Mouse (Mus musculus): Measurements from ENCODE around the gene Dhx15.

Gene Dhx15

GRCm38 (mm10) chr5:52145684-52146083, 44.6 kb downstream of the Dhx15 start:
- DNase-seq (ENCODE audit: low spot score): no peak

GRCm38 (mm10) chr5:52141936-52142335, 48.4 kb downstream of the Dhx15 start:
- no peak for DNase-seq (ENCODE audit: low spot score)

GRCm38 (mm10) chr5:52138819-52139218, 51.5 kb downstream of the Dhx15 start:
- DNase-seq (ENCODE audit: low spot score): no peak

DNA sequence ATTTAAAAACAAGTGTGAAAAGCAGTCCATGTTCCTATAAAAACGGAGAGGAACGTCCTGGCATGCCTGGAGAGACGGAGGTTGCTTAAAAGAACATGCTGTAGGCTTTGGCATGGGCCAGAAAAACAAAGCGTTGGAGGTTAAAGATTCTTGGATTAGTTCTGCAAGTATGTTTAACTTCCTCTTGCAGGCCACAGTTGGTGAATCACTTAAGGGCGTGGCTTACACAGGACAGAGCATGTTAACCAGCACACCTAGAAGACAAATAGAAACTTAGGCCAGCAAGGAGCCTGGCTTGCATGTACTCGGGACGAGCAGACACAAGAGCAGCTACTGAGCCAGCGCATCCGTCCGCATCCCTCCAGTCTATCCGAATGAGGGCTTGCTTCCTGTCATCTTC, 52.2 kb downstream of the Dhx15 start:
- no peak for DNase-seq (ENCODE audit: low spot score)

GRCm38 (mm10) chr5:52135460-52136141, 54.7 kb downstream of the Dhx15 start:
- DNase-seq (ENCODE audit: low spot score): no peak

DNA sequence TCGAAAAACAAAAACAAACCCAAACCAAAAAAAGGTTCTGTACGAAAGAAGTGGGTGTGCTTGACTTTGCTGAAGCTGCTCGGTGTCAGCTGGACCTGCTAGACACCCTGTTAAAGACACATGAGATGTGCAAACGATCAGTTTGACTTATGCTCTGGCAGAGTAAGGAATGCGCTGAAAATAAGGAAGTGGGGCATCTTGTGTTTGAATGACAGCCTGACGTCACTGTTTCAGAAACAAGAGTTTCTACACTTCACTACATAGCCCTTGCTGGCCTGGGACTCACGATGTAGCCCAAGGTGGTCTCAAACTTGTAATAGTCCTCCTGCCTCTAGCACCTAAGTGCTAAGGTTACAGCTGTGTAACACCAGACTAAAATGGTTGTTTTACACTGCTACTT, 57.5 kb downstream of the Dhx15 start:
- no peak for DNase-seq (ENCODE audit: low spot score)

GRCm38 (mm10) chr5:52132092-52132491, 58.2 kb downstream of the Dhx15 start:
- DNase-seq (ENCODE audit: low spot score): peak; percentile 76

DNA sequence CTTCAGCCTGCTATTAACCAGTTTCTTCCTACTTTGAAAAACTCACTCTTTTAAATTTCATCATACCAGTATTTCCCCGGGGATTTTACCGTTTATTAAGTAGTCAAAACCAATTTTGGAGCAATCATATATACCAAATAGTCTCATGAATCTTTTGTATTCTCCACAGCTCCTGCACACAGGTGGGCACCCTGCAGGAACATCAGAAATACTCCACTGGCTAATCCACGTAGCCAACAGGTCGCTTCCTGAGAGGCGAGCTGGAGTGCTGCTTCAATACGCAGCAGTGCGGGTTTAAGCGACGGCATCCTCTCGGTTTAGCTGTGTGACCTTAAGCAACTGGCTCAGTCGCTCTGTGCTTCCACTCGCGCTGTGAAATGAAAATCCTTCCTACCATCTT, 58.9 kb downstream of the Dhx15 start:
- DNase-seq (ENCODE audit: low spot score): no peak

GRCm38 (mm10) chr5:52130496-52130895, 59.8 kb downstream of the Dhx15 start:
- no peak for DNase-seq (ENCODE audit: low spot score)

DNA sequence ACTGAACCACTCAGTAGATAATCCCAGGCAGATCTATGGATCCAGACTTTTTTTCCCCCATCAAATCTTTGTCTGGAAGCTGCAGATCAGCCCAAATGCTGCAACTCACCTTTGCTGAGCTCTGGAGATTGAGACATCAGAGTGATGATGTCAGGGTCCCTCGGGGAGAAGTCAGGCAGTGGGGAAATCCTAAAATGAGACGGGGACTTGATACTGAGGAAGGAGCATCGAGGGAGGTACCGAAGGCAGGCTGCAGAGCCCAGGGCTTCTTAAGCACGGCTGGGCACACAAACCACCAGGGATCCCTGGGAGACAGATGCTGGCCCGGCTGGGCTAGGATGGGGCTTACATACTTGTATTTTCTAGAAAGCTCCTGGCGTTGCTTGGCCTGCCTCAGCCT, 64.1 kb downstream of the Dhx15 start:
- no peak for DNase-seq (ENCODE audit: low spot score)

GRCm38 (mm10) chr5:52125854-52126253, 64.5 kb downstream of the Dhx15 start:
- DNase-seq (ENCODE audit: low spot score): no peak

DNA sequence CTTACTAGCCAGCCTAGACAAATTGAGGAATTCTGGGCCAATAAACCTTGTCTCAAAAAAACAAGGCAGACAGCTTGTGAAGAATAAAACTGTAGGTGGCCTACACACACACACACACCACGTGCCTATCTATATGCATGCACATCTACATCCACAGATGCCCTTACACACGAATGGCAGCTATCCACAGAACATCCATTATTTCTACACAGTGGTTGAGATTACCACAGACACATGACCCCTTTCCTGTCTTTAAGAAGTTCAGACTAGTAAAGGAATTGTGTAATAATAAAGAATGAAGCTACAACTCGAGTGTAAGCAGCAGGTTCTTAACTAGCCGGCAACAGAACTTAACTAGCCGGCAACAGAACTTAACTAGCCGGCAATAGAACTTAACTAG, 68.2 kb downstream of the Dhx15 start:
- no peak for DNase-seq (ENCODE audit: low spot score)

- DNase-seq (ENCODE audit: low spot score): peak; percentile 13
Measured at GRCm38 (mm10) chr5:52119822-52120221, 70.5 kb downstream of the Dhx15 start.

DNA sequence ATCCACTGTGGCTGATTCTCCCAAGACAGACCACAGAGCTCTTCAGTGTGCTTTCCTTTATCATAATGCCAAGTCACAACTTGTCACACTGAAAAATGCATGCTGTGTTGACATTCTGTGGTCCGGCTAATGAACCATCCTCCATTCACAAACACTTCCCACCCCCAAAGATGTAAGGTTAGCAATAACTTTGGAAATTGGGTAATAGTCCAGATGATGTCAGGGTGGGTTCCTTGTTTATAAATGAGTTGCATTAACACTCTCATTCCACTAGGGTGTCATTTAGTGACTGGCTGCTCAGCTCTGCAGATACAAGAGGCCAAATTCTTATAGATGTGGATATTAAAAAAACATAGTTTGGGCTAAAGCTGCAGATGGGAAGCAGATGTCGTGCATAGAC, 71.1 kb downstream of the Dhx15 start:
- no peak for DNase-seq (ENCODE audit: low spot score)

GRCm38 (mm10) chr5:52117829-52118228, 72.5 kb downstream of the Dhx15 start:
- no peak for DNase-seq (ENCODE audit: low spot score)

DNA sequence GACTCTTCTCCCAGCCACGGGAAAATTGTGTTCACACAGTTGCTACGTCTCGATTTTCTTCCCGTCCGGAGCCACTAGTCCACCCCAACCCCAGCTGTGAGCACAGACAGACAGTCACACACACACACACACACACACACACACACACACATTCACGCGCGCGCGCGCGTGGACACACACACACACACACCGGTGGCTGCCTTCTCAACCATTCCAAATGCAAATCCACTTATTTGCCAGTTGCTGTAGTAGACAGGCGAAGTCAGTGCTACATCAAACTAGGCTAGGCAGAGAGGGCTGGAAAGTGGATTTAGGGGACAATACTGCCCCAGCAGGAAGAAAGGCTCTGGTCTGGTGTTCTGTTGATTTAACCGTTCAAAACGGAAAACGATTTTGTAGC, 73.9 kb downstream of the Dhx15 start:
- DNase-seq (ENCODE audit: low spot score): peak; percentile 16

DNA sequence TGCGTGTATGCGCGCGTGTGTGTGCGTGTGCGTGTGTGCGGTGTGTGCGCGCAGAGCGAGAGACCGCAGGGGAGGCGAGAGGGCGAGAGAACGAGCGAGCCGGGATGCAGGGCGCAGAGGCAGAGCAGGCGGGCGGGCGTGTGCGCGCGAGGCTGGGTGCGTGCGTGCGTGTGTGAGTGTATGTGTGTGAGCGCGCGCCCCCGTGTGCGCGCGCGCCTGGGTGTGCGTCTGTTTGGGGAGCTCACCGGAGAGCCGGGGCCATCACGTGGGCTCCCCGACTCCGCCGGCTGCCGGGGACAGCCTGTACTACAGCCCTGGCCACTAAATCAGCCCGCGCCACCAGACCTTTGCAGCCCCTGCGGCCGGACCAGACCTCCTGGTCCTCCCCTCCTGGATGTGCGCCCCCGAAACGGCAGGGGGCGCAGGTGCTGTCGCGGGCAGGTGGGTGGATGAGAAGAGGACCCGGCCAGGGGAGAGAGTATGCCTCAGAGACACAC, 74.4 kb downstream of the Dhx15 start:
- DNase-seq (ENCODE audit: low spot score): peak; percentile 89

- peak; percentile 31 for DNase-seq (ENCODE audit: low spot score)
Measured at GRCm38 (mm10) chr5:52114751-52115451, 75.4 kb downstream of the Dhx15 start.

DNA sequence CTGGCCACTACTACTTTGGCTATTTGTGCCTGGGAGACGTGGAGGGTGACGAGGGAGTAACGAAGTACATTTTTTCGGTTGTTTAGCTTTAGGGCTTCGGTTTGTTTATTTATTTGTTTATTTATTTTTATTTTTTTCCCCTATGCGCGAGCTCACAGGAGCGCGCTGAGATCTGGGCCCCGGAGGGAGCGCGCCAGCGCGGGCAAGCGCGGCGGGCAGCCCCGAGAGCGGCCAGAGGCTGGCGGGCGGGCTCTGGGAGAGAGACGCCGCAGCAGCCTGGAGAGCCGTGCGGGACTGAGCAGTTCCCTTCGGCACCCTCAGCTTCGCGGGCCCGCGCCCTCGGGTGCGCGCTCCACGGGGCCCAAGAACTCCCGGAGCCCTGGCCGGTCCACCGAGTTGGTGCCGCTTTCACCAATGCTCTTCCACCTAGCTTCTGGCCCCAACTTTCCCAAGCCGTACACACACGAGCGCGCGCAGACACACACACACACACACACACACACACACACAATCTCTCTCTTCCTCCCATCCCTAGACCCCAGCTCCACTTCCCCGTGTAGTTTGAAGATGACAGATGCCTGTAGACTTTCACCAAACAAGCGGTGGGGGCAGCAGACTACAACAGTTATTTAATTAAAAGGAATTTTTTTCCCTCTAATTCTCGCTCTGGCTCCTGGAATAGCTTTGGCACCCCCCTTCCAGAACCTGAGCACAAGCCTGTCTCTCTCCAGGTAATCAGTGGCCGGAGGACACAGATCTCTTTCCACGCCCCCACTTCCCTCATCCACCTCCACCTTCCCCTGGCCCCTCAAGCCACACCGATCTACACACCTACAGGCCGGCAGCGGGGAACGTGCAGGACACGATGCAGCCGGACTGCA, 76.2 kb downstream of the Dhx15 start:
- DNase-seq (ENCODE audit: low spot score): peak; percentile 56

DNA sequence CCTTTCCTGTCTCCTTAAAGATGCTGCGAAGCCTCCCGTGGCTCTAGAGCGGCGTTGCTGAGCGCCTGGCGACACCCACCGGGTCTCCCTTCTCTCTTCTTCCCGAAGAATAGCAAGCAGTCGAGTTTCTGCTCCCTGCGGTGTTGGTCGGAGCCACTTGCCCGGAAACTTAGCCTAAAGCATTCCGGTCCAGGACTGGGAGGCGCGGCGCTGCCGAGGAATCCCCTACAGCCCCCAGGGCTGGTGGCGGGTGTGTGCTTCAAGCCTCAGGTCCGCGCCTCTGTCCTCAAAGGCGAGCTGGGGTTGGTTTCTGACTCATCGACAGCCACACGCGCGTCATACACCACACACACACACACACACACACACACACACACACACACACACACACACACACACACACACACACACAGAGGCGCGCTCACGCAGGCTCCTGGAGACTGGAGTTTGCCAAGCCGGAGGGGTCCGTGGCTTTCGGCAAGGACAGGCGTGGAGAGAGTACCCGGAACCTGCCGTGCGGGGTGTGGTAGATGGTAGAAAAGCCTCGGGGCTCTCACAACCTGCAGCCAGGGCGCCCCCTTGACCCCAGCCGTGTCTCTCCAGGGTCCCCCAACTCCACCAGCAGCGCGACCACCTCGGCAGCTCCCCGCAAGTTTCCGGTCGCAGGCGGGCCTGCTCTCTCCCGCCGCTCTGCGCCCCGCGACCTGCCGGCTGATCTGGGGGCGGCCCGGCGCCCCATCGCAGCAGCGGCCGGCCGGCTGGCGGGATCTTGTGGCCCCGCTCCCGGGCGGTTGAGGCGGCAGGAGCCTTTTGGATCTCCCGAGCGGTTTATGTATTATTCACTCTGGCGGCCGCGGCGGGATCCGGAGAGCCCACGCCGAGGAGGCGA, 77.1 kb downstream of the Dhx15 start:
- DNase-seq (ENCODE audit: low spot score): peak; percentile 64

GRCm38 (mm10) chr5:52112191-52112760, 78.0 kb downstream of the Dhx15 start:
- peak; percentile 65 for DNase-seq (ENCODE audit: low spot score)

All from embryo, embryonic 10.5 days (tissue).